Mouse (Mus musculus) G1E (cell line): ENCODE measurements around the gene Sh2d1b2.

Experiments
- CTCF ChIP-seq: IDR thresholded peaks from 2 replicates; pipeline ENCODE4 v1.5.1; 2012; ENCODE audit warnings: low read depth, low read length, inconsistent platforms, mixed read lengths
- GATA1 ChIP-seq: IDR thresholded peaks from 2 replicates; pipeline ENCODE4 v1.6.1; 2012; ENCODE audit warnings: borderline replicate concordance, low read length, inconsistent platforms, mixed read lengths

- TF ChIP-seq CTCF (no peak), GATA1 (no peak)
These were observed 40.7 kb downstream of the Sh2d1b2 start for GRCm38 (mm10) chr1:170273252-170273651.
